ENCODE assay signal across 22 mouse cellular contexts in the genomic region with DNA sequence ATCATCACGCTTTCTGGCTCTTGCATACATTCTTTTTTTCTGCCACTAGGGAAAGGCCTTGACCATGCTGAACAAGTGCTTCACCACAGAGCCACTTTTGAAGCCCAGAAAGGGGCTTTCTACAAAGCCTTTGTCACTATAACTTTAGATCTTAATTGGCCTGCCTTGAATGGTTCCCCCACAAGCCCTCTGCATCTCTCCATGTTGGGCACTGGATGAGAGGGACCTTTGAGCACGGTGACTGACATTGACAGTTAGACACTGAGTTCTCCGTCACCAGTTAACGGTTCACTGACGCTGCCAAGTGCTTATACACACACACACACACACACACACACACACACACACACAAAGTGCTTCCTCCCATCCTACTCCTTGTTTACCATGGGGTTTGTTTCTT. TPM values are rescaled to one million over a fixed set of nuclear protein-coding genes. Genes with fewer than 3 reads are reported as not detected.
DNase-seq lines count a peak whose midpoint lies in the region; ATAC-seq lines count a peak whose summit lies in the region.
"Had no signal": no experiment of that assay in that cellular context is flagged by ENCODE, and none has a peak within 500 bp of the region (broad histone marks: within the 10 kb centered on the region; RNA-seq: fewer than 3 reads in every experiment).

No protein-coding gene starts in this region.

- no peaks in the 10 kb centered on the region for H3K36me3 ChIP-seq in forebrain, embryonic 13.5 days (ENCODE audit: poor library complexity, severe bottlenecking)
- H3K36me3 ChIP-seq in forebrain, embryonic 12.5 days (replicated peaks): no peaks in the 10 kb centered on the region
- no peaks in the 10 kb centered on the region for H3K36me3 ChIP-seq in forebrain, embryonic 14.5 days (ENCODE audit: control insufficient read depth, insufficient read depth, low read length)
- no peaks in the 10 kb centered on the region for H3K36me3 ChIP-seq in forebrain, embryonic 16.5 days (ENCODE audit: control insufficient read depth, insufficient read depth)
- H3K36me3 ChIP-seq in liver, embryonic 12.5 days: no peaks in the 10 kb centered on the region
- H3K36me3 ChIP-seq in kidney, embryonic 14.5 days (ENCODE audit: control insufficient read depth, insufficient read depth, low read length): no peaks in the 10 kb centered on the region
- H3K36me3 ChIP-seq: embryonic facial prominence, embryonic 13.5 days; embryonic facial prominence, embryonic 15.5 days had no signal

- 56% methylated on average over 5 of the region's 5 CpGs for WGBS in forebrain, embryonic 13.5 days
- 57% methylated on average over 5 of the region's 5 CpGs for WGBS in forebrain, embryonic 12.5 days
- 39% methylated on average over 5 of the region's 5 CpGs for WGBS in forebrain, embryonic 14.5 days
- WGBS in forebrain, embryonic 16.5 days: 40% methylated on average over 5 of the region's 5 CpGs
- WGBS in liver, embryonic 12.5 days (ENCODE audit: insufficient replicate concordance): 63% methylated on average over 5 of the region's 5 CpGs
- 81% methylated on average over 5 of the region's 5 CpGs for WGBS in kidney, embryonic 14.5 days

- no peaks in the 10 kb centered on the region for H3K4me1 ChIP-seq in forebrain, embryonic 13.5 days
- H3K4me1 ChIP-seq in forebrain, embryonic 12.5 days: no peaks in the 10 kb centered on the region
- no peaks in the 10 kb centered on the region for H3K4me1 ChIP-seq in forebrain, embryonic 14.5 days (ENCODE audit: control insufficient read depth, insufficient read depth, low read length)
- no peaks in the 10 kb centered on the region for H3K4me1 ChIP-seq in forebrain, embryonic 16.5 days (replicated peaks; ENCODE audit: control insufficient read depth, insufficient read depth, low read length)
- H3K4me1 ChIP-seq in liver, embryonic 12.5 days: no peaks in the 10 kb centered on the region
- no peaks in the 10 kb centered on the region for H3K4me1 ChIP-seq in kidney, embryonic 14.5 days (ENCODE audit: control insufficient read depth, insufficient read depth, low read length)
- H3K4me1 ChIP-seq: embryonic facial prominence, embryonic 13.5 days; embryonic facial prominence, embryonic 15.5 days had no signal

- DNase-seq in forebrain, embryonic 14.5 days (ENCODE audit: low spot score): peak; percentile 53
- no peak for DNase-seq in kidney, postnatal 10 days
- DNase-seq: adrenal gland, adult 2 months; adrenal gland, postnatal 10 days; adrenal gland, postnatal 25 days; cerebellum, adult 11-12 months; cerebellum, adult 8-10 months; cerebellum, adult 9-11 months; cerebellum, postnatal 14 days; cerebellum, postnatal 36 days; embryo, embryonic 11 days had no signal

- no peak overlapping the region for H3K27ac ChIP-seq in forebrain, embryonic 13.5 days
- H3K27ac ChIP-seq in forebrain, embryonic 12.5 days: no peak overlapping the region
- H3K27ac ChIP-seq in forebrain, embryonic 14.5 days (ENCODE audit: low read depth, low read length): no peak overlapping the region
- H3K27ac ChIP-seq in forebrain, embryonic 16.5 days (ENCODE audit: low read length): no peak overlapping the region
- no peak overlapping the region for H3K27ac ChIP-seq in liver, embryonic 12.5 days
- H3K27ac ChIP-seq in kidney, embryonic 14.5 days (ENCODE audit: low read depth, low read length): no peak overlapping the region
- H3K27ac ChIP-seq: embryonic facial prominence, embryonic 13.5 days; embryonic facial prominence, embryonic 15.5 days had no signal

- no peak overlapping the region for H3K4me2 ChIP-seq in forebrain, embryonic 13.5 days
- no peak overlapping the region for H3K4me2 ChIP-seq in forebrain, embryonic 12.5 days
- H3K4me2 ChIP-seq in forebrain, embryonic 14.5 days (ENCODE audit: low read length): no peak overlapping the region
- H3K4me2 ChIP-seq in forebrain, embryonic 16.5 days (ENCODE audit: low read length): no peak overlapping the region
- H3K4me2 ChIP-seq in liver, embryonic 12.5 days: no peak overlapping the region
- H3K4me2 ChIP-seq in kidney, embryonic 14.5 days (replicated peaks; ENCODE audit: low read depth, low read length): no peak overlapping the region
- H3K4me2 ChIP-seq: embryonic facial prominence, embryonic 13.5 days; embryonic facial prominence, embryonic 15.5 days had no signal

- no peaks in the 10 kb centered on the region for H3K9me3 ChIP-seq in forebrain, embryonic 13.5 days (replicated peaks)
- no peaks in the 10 kb centered on the region for H3K9me3 ChIP-seq in forebrain, embryonic 12.5 days
- no peaks in the 10 kb centered on the region for H3K9me3 ChIP-seq in forebrain, embryonic 14.5 days (replicated peaks; ENCODE audit: control insufficient read depth, low read length)
- 0 out of 2 replicates have a peak, but pooled peaks cover 3% of the 10 kb centered on the region for H3K9me3 ChIP-seq in forebrain, embryonic 16.5 days (ENCODE audit: control insufficient read depth, low read length)
- H3K9me3 ChIP-seq in liver, embryonic 12.5 days (replicated peaks): peaks cover 15% of the 10 kb centered on the region
- peaks cover 7% of the 10 kb centered on the region; the same call in 1 of the 2 replicates for H3K9me3 ChIP-seq in kidney, embryonic 14.5 days (ENCODE audit: control insufficient read depth, low read length)
- H3K9me3 ChIP-seq: embryonic facial prominence, embryonic 13.5 days; embryonic facial prominence, embryonic 15.5 days had no signal

- no peak overlapping the region for H3K9ac ChIP-seq in forebrain, embryonic 13.5 days
- H3K9ac ChIP-seq in forebrain, embryonic 12.5 days: no peak overlapping the region
- H3K9ac ChIP-seq in forebrain, embryonic 14.5 days (ENCODE audit: low read length): no peak overlapping the region
- no peak overlapping the region for H3K9ac ChIP-seq in forebrain, embryonic 16.5 days (replicated peaks; ENCODE audit: low read depth, low read length)
- H3K9ac ChIP-seq in liver, embryonic 12.5 days: no peak overlapping the region
- no peak overlapping the region for H3K9ac ChIP-seq in kidney, embryonic 14.5 days (ENCODE audit: low read depth, low read length)
- H3K9ac ChIP-seq: embryonic facial prominence, embryonic 13.5 days; embryonic facial prominence, embryonic 15.5 days had no signal

- H3K27me3 ChIP-seq in forebrain, embryonic 13.5 days: no peaks in the 10 kb centered on the region
- no peaks in the 10 kb centered on the region for H3K27me3 ChIP-seq in forebrain, embryonic 12.5 days
- no peaks in the 10 kb centered on the region for H3K27me3 ChIP-seq in forebrain, embryonic 14.5 days (replicated peaks; ENCODE audit: control insufficient read depth, insufficient read depth, low read length)
- no peaks in the 10 kb centered on the region for H3K27me3 ChIP-seq in forebrain, embryonic 16.5 days (replicated peaks; ENCODE audit: control insufficient read depth, insufficient read depth, low read length)
- no peaks in the 10 kb centered on the region for H3K27me3 ChIP-seq in liver, embryonic 12.5 days (replicated peaks)
- no peaks in the 10 kb centered on the region for H3K27me3 ChIP-seq in kidney, embryonic 14.5 days (ENCODE audit: control insufficient read depth, insufficient read depth, low read length)
- H3K27me3 ChIP-seq: embryonic facial prominence, embryonic 13.5 days; embryonic facial prominence, embryonic 15.5 days had no signal

- ATAC-seq in forebrain, embryonic 13.5 days: peak; percentile 48; the same call in 1 of the 2 replicates
- no peak; the same call in 1 of the 2 replicates for ATAC-seq in forebrain, embryonic 12.5 days (ENCODE audit: low FRiP score)
- peak; percentile 54 for ATAC-seq in forebrain, embryonic 14.5 days
- ATAC-seq in forebrain, embryonic 16.5 days: peak; percentile 59; the same call in 1 of the 2 replicates
- ATAC-seq in liver, embryonic 12.5 days: no peak
- no peak for ATAC-seq in kidney, embryonic 14.5 days (ENCODE audit: low FRiP score, low TSS enrichment)

- no peak overlapping the region for H3K4me3 ChIP-seq in forebrain, embryonic 13.5 days
- H3K4me3 ChIP-seq in forebrain, embryonic 12.5 days (replicated peaks): no peak overlapping the region
- H3K4me3 ChIP-seq in forebrain, embryonic 14.5 days (ENCODE audit: low read depth, low read length): no peak overlapping the region
- no peak overlapping the region for H3K4me3 ChIP-seq in forebrain, embryonic 16.5 days (replicated peaks; ENCODE audit: low read length)
- no peak overlapping the region for H3K4me3 ChIP-seq in liver, embryonic 12.5 days
- no peak overlapping the region for H3K4me3 ChIP-seq in kidney, embryonic 14.5 days (ENCODE audit: low read length)
- H3K4me3 ChIP-seq: embryonic facial prominence, embryonic 13.5 days; embryonic facial prominence, embryonic 15.5 days; erythroblast, embryonic 14.5 days had no signal

RNA-seq across cellular contexts. Expression of a gene that starts 12.8 kb away (rescaled TPM):
- not detected in 2 replicates for polyA plus RNA-seq in forebrain, embryonic 13.5 days (2015; fragmentation: Nextera tagmentation; extraction: Ambion mirVana)
- not detected in 2 replicates for polyA plus RNA-seq in forebrain, embryonic 12.5 days (2016; fragmentation: Nextera tagmentation; extraction: Ambion mirVana)
- polyA plus RNA-seq in forebrain, embryonic 14.5 days (2014; fragmentation: Nextera tagmentation; extraction: Ambion mirVana): not detected in 2 replicates
- polyA plus RNA-seq in forebrain, embryonic 16.5 days (2015; fragmentation: Nextera tagmentation; extraction: Ambion mirVana): not detected in 2 replicates
- not detected in 2 replicates for polyA plus RNA-seq in liver, embryonic 12.5 days (2016; fragmentation: Nextera tagmentation; extraction: Ambion mirVana)
- polyA plus RNA-seq in kidney, embryonic 14.5 days (2014; fragmentation: Nextera tagmentation; extraction: Ambion mirVana): not detected in 2 replicates
- polyA plus RNA-seq: adrenal gland, adult 2 months; C2C12; embryonic facial prominence, embryonic 11.5 days; embryonic facial prominence, embryonic 13.5 days; embryonic facial prominence, embryonic 15.5 days; erythroblast, embryonic 14.5 days; frontal cortex, adult 2 months had no signal

RNA-seq across cellular contexts. Expression of a gene that starts 30.0 kb away (rescaled TPM):
- not detected in 2 replicates for polyA plus RNA-seq in forebrain, embryonic 13.5 days (2015; fragmentation: Nextera tagmentation; extraction: Ambion mirVana)
- not detected in 2 replicates for polyA plus RNA-seq in forebrain, embryonic 12.5 days (2016; fragmentation: Nextera tagmentation; extraction: Ambion mirVana)
- polyA plus RNA-seq in forebrain, embryonic 14.5 days (2014; fragmentation: Nextera tagmentation; extraction: Ambion mirVana): not detected in 2 replicates
- not detected in 2 replicates for polyA plus RNA-seq in forebrain, embryonic 16.5 days (2015; fragmentation: Nextera tagmentation; extraction: Ambion mirVana)
- polyA plus RNA-seq in liver, embryonic 12.5 days (2016; fragmentation: Nextera tagmentation; extraction: Ambion mirVana): not detected in 2 replicates
- not detected in 2 replicates for polyA plus RNA-seq in kidney, embryonic 14.5 days (2014; fragmentation: Nextera tagmentation; extraction: Ambion mirVana)
- polyA plus RNA-seq: adrenal gland, adult 2 months; C2C12; embryonic facial prominence, embryonic 11.5 days; embryonic facial prominence, embryonic 13.5 days; embryonic facial prominence, embryonic 15.5 days; erythroblast, embryonic 14.5 days; frontal cortex, adult 2 months had no signal

Comparison
In these comparisons a context has a peak if more than half of its experiments do, and no peak if none do; other contexts are left out.
1. ATAC-seq: peak in forebrain, embryonic 13.5 days (single experiment), forebrain, embryonic 14.5 days (single experiment) and forebrain, embryonic 16.5 days (single experiment); none in forebrain, embryonic 12.5 days (single experiment), liver, embryonic 12.5 days (single experiment) and kidney, embryonic 14.5 days (single experiment).